Mouse (Mus musculus) spleen, adult 2 months (tissue): ENCODE measurements around the gene AC129217.1.
A peak's percentile ranks its signal among the peaks of the same experiment; 100 is the strongest.

Experiments
- CTCF ChIP-seq: fragments of 200-500 bp; IDR thresholded peaks from 2 replicates; pipeline ENCODE4 v1.5.1; 2011; ENCODE audit warnings: mild to moderate bottlenecking, inconsistent platforms; ENCODE audit not compliant: insufficient read depth, insufficient read length, insufficient replicate concordance; ENCODE audit errors: extremely low read depth
- POLR2A ChIP-seq: fragments of 200-500 bp; IDR thresholded peaks from 2 replicates; pipeline ENCODE4 v1.6.1; 2011; ENCODE audit warnings: low read depth, low read length, inconsistent platforms

DNA sequence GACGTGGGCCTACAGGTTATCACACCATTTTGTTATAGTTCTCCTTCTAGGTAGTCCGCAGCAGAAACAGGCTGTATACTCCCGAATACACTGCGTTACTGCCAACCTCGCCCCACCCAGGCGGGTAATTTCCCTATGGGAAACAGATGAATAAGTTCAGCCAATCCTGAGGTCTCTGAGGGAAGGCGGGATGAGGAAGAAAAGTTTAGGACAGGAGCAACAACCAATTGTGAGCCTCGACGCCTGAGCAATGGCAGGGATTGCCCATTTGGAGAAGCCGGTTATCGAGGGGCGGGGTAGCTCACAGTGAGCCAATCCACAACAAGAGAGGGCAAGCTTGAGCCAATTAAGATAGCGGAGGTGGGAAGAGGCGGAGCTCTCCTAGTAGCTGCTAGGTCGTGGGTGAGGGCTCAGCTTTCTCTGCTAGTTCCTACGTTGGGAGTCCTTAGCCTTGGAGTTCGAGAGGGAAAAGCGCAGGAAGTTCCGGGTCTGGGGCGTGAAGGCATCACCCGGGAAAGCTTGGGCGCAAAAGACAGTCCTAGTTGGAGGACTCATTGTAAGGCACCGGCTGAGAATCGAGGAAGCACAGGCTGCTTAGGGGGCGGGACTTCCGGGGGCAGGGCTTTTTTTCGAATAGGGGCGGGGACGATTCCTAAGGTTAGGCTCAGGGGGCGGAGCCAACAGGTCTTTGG, 27.3 kb upstream of the AC129217.1 start, which contains the start of gene Zbtb3:
- TF ChIP-seq POLR2A (peak; percentile 67), CTCF (no peak)
